Mouse (Mus musculus) mammary gland, adult 2 months (tissue): ENCODE measurements around the gene Ctf2. TPM values are rescaled to one million over a fixed set of nuclear protein-coding genes. Genes with fewer than 3 reads are reported as not detected.

ENCODE experiments used
- polyA plus RNA-seq: library from polyadenylated mRNA; depleted of rRNA; stranded (reverse); fragments of >200 nt; gene quantifications from 2 replicates; pipeline ENCODE4 v1.2.3, GENCODE M21; 2012; ENCODE audit warnings: low replicate concordance; rRNA removed

Ctf2 gene
- polyA plus RNA-seq: not detected in 2 replicates

DNA sequence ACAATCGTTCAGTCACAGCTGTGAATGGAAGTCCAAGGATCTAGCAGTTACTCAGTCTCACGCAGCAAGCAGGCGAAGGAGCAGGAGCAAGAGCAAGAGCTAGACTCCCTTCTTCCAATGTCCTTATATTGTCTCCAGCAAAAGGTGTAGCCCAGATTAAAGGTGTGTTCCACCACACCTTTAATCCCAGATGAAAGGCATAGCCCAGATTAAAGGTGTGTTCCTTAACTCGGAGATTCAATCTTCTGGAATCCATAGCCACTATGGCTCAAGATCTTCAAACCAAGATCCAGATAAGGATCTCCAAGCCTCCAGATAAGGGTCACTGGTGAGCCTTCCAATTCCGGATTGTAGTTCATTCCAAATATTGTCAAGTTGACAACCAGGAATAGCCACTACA, at the start of gene Ctf2:
TSS of gene Ctf2 (minus strand) at position 101 of the 400 bp plus-strand sequence.

GRCm38 (mm10) chr7:127776426-127776825, 44.5 kb upstream of the Ctf2 start, which contains the start of gene Setd1a:
Gene Setd1a, plus strand, starts transcription at chr7:127776670.

GRCm38 (mm10) chr7:127769651-127770038, 37.7 kb upstream of the Ctf2 start, which contains the start of gene Orai3:
Gene Orai3, plus strand, starts transcription at chr7:127769815.

DNA sequence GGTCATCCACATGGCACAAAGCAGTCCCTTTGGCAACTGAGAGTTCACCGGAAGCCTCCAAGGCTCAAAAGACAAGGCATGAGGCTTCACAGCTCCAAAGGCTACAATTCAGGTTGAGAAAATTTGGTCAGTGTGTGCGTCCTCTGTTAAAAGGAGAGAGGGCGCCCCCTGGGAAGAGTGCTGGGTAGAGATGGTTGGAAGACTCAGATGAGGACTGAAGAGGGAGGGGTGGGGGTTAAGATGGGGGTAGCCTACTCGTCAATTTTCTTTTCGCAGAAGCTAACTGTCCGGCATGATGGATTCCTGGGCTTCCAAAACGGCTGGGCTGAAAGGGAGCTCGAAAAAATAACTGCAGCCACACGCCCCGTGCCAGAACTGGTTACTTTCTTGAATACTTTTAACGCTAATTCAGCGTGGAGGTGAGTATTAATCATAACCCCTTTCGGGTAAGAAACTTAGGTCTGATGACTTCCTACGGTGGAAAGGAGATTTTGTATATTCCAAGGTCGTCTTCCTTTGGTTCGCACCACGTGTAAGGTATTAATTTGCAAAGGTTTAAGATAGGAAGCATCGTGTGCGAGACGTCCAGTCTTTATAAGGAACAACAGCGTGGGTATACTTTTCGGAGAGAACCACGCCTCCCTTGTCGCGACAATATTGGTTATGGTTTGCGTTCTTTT, 12.5 kb upstream of the Ctf2 start, which contains the start of gene Fbxl19:
TSS of gene Fbxl19 (plus strand) at position 178 of the 680 bp plus-strand sequence.

DNA sequence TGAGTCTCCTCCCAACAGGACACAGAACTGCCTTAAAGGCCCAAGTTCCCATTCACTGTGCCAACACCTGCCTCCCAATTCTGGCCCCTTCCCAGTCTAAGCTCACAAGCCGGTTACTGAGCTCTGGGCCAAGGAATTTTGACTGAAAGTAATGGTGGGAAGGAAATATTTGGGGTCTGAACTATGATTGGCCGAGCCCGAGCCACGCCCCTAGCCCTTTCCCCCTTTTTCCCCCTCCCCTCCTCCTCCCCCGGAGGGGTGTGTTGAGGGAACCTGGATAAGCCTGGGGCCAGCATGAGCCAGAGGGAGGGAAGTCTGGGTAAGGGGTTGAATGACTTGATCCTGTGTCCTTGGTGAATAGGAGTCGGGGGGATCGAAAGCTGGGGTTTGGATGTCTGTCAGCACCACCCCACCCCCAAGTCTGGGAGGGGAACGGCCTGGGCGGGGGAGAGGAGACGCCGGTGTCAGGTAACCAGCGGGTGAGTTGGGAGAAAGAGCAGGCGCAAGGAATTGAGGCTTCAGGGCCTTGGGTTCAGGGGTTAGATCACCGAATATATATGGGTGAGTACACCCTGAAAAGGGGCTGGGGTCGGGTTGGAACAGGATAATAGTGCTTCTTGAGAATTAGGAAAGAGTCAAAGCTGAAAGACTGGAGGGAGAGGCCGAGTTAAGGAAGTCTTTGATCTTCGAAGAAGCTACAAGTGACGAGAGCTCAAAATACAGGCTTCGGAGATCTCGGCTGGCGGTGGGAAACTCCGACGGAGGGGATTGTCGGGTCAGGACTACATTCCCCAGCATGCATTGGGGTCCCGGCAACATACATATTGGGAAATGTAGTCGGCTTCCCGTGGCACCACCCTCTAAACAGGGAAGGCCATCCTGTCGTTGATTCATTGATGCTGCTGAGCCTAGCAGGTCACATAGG, 19.2 kb downstream of the Ctf2 start, which contains the start of gene Ctf1:
TSS of gene Ctf1 (plus strand) at position 276 of the 925 bp plus-strand sequence.

DNA sequence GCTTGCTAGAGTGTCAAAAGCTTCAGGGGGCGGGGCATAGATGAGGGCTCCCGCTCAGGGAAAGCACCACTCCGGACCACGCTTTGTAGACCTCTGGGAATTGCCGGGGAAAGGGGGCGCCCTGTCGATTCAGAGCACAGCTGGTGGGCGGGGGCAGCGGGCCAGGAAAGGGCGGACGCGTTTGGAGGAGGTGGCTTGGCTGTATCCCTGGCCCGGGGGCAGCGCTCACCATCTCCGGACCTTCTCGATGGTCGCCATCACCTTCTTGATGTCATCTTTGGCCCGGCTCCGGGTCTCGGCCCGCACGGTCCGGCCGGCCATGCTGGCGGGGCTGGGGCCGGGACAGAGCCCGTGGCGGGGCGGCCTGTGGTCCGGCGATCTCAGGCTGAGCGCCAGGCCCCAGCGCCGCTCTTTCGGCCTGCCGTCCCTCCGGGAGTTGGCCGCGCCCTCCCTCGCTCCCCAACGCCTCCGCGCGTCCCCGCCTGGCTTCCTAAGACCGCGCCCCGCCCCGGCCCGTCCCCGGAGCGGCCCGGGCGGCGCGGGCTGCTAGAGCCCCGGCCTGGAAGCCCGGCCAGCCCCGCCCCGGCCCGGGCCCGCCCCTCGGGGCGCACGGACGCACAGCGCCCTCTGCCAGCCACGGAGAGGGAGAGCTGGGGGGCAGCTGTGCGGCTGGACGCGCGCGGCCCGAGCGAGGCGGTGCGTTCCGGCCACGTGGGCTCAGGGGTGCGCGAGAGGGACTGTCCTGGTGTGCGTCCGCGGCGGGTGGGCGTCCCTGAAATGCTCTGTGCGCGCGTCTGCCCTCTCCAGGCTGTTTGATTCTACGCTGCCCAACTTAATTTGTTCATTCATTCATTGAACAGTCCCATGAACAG, 23.5 kb downstream of the Ctf2 start, which contains the start of gene Bcl7c:
TSS of gene Bcl7c (minus strand) at position 727 of the 872 bp plus-strand sequence.

Other genes starting within 250 kb of the Ctf2 start
- gene Srcap, start 220.2 kb downstream of the Ctf2 start, polyA plus RNA-seq: 25.8 and 41.8 TPM in 2 replicates
- gene Gm42715, start 212.6 kb downstream of the Ctf2 start, polyA plus RNA-seq: 7.2 and 11.5 TPM in 2 replicates
- 3.3 TPM in 1 of 2 replicates, not detected in the other for gene Tmem265, start 170.8 kb downstream of the Ctf2 start, polyA plus RNA-seq
- gene Phkg2, start 158.8 kb downstream of the Ctf2 start, polyA plus RNA-seq: 72.6 and 74.4 TPM in 2 replicates
- 4.0 and 5.5 TPM in 2 replicates for gene Ccdc189, start 143.6 kb downstream of the Ctf2 start, polyA plus RNA-seq
- 26.2 and 26.4 TPM in 2 replicates for gene Rnf40, start 143.4 kb downstream of the Ctf2 start, polyA plus RNA-seq
- 11.0 and 12.2 TPM in 2 replicates for gene Zfp629, start 116.4 kb downstream of the Ctf2 start, polyA plus RNA-seq
- 14.7 and 42.1 TPM in 2 replicates for gene Bcl7c, start 23.2 kb downstream of the Ctf2 start, polyA plus RNA-seq
- gene Ctf1, start 19.4 kb downstream of the Ctf2 start, polyA plus RNA-seq: 27.0 and 30.5 TPM in 2 replicates
- 21.7 and 47.3 TPM in 2 replicates for gene Fbxl19, start 12.4 kb upstream of the Ctf2 start, polyA plus RNA-seq
- gene Orai3, start 37.6 kb upstream of the Ctf2 start, polyA plus RNA-seq: 59.8 and 66.6 TPM in 2 replicates
- 9.4 and 14.6 TPM in 2 replicates for gene Setd1a, start 44.5 kb upstream of the Ctf2 start, polyA plus RNA-seq
- not detected in 2 replicates for gene Gm49388, start 53.4 kb upstream of the Ctf2 start, polyA plus RNA-seq
- gene Hsd3b7, start 68.4 kb upstream of the Ctf2 start, polyA plus RNA-seq: 113 and 134 TPM in 2 replicates
- gene Stx4a, start 92.1 kb upstream of the Ctf2 start, polyA plus RNA-seq: 76.6 and 81.0 TPM in 2 replicates
- gene Stx1b, start 92.4 kb upstream of the Ctf2 start, polyA plus RNA-seq: 18.3 and 29.9 TPM in 2 replicates
- gene Zfp646, start 144.1 kb upstream of the Ctf2 start, polyA plus RNA-seq: 18.1 and 26.0 TPM in 2 replicates
- gene Zfp668, start 144.7 kb upstream of the Ctf2 start, polyA plus RNA-seq: 5.9 and 11.9 TPM in 2 replicates
- gene Prss53, start 158.8 kb upstream of the Ctf2 start, polyA plus RNA-seq: 4.5 and 6.8 TPM in 2 replicates
- not detected in 2 replicates for gene Gm21974, start 163.3 kb upstream of the Ctf2 start, polyA plus RNA-seq
- 248 and 313 TPM in 2 replicates for gene Vkorc1, start 163.5 kb upstream of the Ctf2 start, polyA plus RNA-seq
- gene Bckdk, start 171.9 kb upstream of the Ctf2 start, polyA plus RNA-seq: 125 and 251 TPM in 2 replicates
- 13.4 and 25.0 TPM in 2 replicates for gene Kat8, start 180.3 kb upstream of the Ctf2 start, polyA plus RNA-seq
- gene Prss8, start 197.9 kb upstream of the Ctf2 start, polyA plus RNA-seq: 27.2 and 27.4 TPM in 2 replicates
- 31.6 and 38.5 TPM in 2 replicates for gene Prss36, start 214.6 kb upstream of the Ctf2 start, polyA plus RNA-seq
- 234 and 274 TPM in 2 replicates for gene Fus, start 235.3 kb upstream of the Ctf2 start, polyA plus RNA-seq